Mouse (Mus musculus): ENCODE measurements at regions not wholly inside any gene's neighbourhood (a gene's known extent, or its start where the extent isn't known, plus 50 kb on each side); places are given as distances from the start of the nearest gene placed in this dataset.

GRCm38 (mm10) chr6:15592780-15593179 is 127.7 kb upstream of the Mdfic start:
- H3K4me2 ChIP-seq (ENCODE audit: low read depth, low read length), result no peak overlapping the region
- no peaks in the 10 kb centered on the region for H3K9me3 ChIP-seq (replicated peaks; ENCODE audit: control insufficient read depth, low read length)
- no peak overlapping the region for H3K27ac ChIP-seq (ENCODE audit: low read depth)
- TF ChIP-seq EP300 (IDR thresholded peaks at IDR 0.05; ENCODE audit: low read depth) (no peak), CTCF (IDR thresholded peaks at IDR 0.05; ENCODE audit: low read depth) (peak; percentile 17; the same call in 1 of the 2 replicates)
- no peak overlapping the region for H3K9ac ChIP-seq (replicated peaks; ENCODE audit: low read depth, low read length)
- no peaks in the 10 kb centered on the region for H3K4me1 ChIP-seq (ENCODE audit: control insufficient read depth, insufficient read depth)
- H3K27me3 ChIP-seq (ENCODE audit: control insufficient read depth, insufficient read depth, low read length), result no peaks in the 10 kb centered on the region
- H3K36me3 ChIP-seq (replicated peaks; ENCODE audit: control insufficient read depth, insufficient read depth, low read length), result no peaks in the 10 kb centered on the region
- no peak for DNase-seq (ENCODE audit: low spot score)
- H3K4me3 ChIP-seq (ENCODE audit: low read depth, low read length), result no peak overlapping the region
- no peak for ATAC-seq (ENCODE audit: insufficient read depth, low read depth)
- 62% methylated on average over 1 of the region's 1 CpGs for WGBS

GRCm38 (mm10) chr6:15597226-15597983 is 123.1 kb upstream of the Mdfic start:
- ATAC-seq (ENCODE audit: insufficient read depth, low read depth) (no peak), DNase-seq (ENCODE audit: low spot score) (no peak)
- Histone ChIP-seq H3K27me3 (ENCODE audit: control insufficient read depth, insufficient read depth, low read length) (no peaks in the 10 kb centered on the region), H3K4me3 (ENCODE audit: low read depth, low read length) (no peak overlapping the region), H3K27ac (ENCODE audit: low read depth) (no peak overlapping the region), H3K4me1 (ENCODE audit: control insufficient read depth, insufficient read depth) (no peaks in the 10 kb centered on the region), H3K9me3 (replicated peaks; ENCODE audit: control insufficient read depth, low read length) (no peaks in the 10 kb centered on the region), H3K36me3 (replicated peaks; ENCODE audit: control insufficient read depth, insufficient read depth, low read length) (no peaks in the 10 kb centered on the region), H3K9ac (replicated peaks; ENCODE audit: low read depth, low read length) (no peak overlapping the region), H3K4me2 (ENCODE audit: low read depth, low read length) (no peak overlapping the region)
- TF ChIP-seq CTCF (IDR thresholded peaks at IDR 0.05; ENCODE audit: low read depth), result no peak
- no peak for TF ChIP-seq EP300 (IDR thresholded peaks at IDR 0.05; ENCODE audit: low read depth)
- 44% methylated on average over 4 of the region's 4 CpGs for WGBS

GRCm38 (mm10) chr6:15610208-15610607 is 110.3 kb upstream of the Mdfic start:
- H3K27ac ChIP-seq (ENCODE audit: low read depth), result no peak overlapping the region
- TF ChIP-seq CTCF (IDR thresholded peaks at IDR 0.05; ENCODE audit: low read depth), result no peak
- TF ChIP-seq EP300 (IDR thresholded peaks at IDR 0.05; ENCODE audit: low read depth), result no peak
- no peaks in the 10 kb centered on the region for H3K36me3 ChIP-seq (replicated peaks; ENCODE audit: control insufficient read depth, insufficient read depth, low read length)
- H3K9ac ChIP-seq (replicated peaks; ENCODE audit: low read depth, low read length), result no peak overlapping the region
- H3K4me2 ChIP-seq (ENCODE audit: low read depth, low read length), result no peak overlapping the region
- no peak for ATAC-seq (ENCODE audit: insufficient read depth, low read depth)
- H3K4me3 ChIP-seq (ENCODE audit: low read depth, low read length), result no peak overlapping the region
- no peak for DNase-seq (ENCODE audit: low spot score)
- no peaks in the 10 kb centered on the region for H3K4me1 ChIP-seq (ENCODE audit: control insufficient read depth, insufficient read depth)
- no peaks in the 10 kb centered on the region for H3K9me3 ChIP-seq (replicated peaks; ENCODE audit: control insufficient read depth, low read length)
- H3K27me3 ChIP-seq (ENCODE audit: control insufficient read depth, insufficient read depth, low read length), result no peaks in the 10 kb centered on the region

GRCm38 (mm10) chr6:15625910-15626564 is 94.4 kb upstream of the Mdfic start:
- Histone ChIP-seq H3K36me3 (replicated peaks; ENCODE audit: control insufficient read depth, insufficient read depth, low read length) (no peaks in the 10 kb centered on the region), H3K9me3 (replicated peaks; ENCODE audit: control insufficient read depth, low read length) (no peaks in the 10 kb centered on the region), H3K4me2 (ENCODE audit: low read depth, low read length) (no peak overlapping the region), H3K4me1 (ENCODE audit: control insufficient read depth, insufficient read depth) (no peaks in the 10 kb centered on the region), H3K9ac (replicated peaks; ENCODE audit: low read depth, low read length) (no peak overlapping the region), H3K4me3 (ENCODE audit: low read depth, low read length) (no peak overlapping the region), H3K27ac (ENCODE audit: low read depth) (no peak overlapping the region), H3K27me3 (ENCODE audit: control insufficient read depth, insufficient read depth, low read length) (no peaks in the 10 kb centered on the region)
- DNase-seq (ENCODE audit: low spot score), result no peak
- no peak for ATAC-seq (ENCODE audit: insufficient read depth, low read depth)
- 75% methylated on average over 3 of the region's 3 CpGs for WGBS
- TF ChIP-seq CTCF (IDR thresholded peaks at IDR 0.05; ENCODE audit: low read depth), result no peak
- TF ChIP-seq EP300 (IDR thresholded peaks at IDR 0.05; ENCODE audit: low read depth), result no peak

GRCm38 (mm10) chr6:15638548-15638947 is 81.9 kb upstream of the Mdfic start:
- DNase-seq (ENCODE audit: low spot score), result no peak
- H3K4me3 ChIP-seq (ENCODE audit: low read depth, low read length), result no peak overlapping the region
- ATAC-seq (ENCODE audit: insufficient read depth, low read depth), result no peak

More at GRCm38 (mm10) chr6:15638548-15638947, 81.9 kb upstream of the Mdfic start:
- Histone ChIP-seq H3K36me3 (replicated peaks; ENCODE audit: control insufficient read depth, insufficient read depth, low read length) (no peaks in the 10 kb centered on the region), H3K27ac (ENCODE audit: low read depth) (no peak overlapping the region), H3K9ac (replicated peaks; ENCODE audit: low read depth, low read length) (no peak overlapping the region), H3K27me3 (ENCODE audit: control insufficient read depth, insufficient read depth, low read length) (no peaks in the 10 kb centered on the region), H3K4me1 (ENCODE audit: control insufficient read depth, insufficient read depth) (no peaks in the 10 kb centered on the region), H3K9me3 (replicated peaks; ENCODE audit: control insufficient read depth, low read length) (no peaks in the 10 kb centered on the region), H3K4me2 (ENCODE audit: low read depth, low read length) (no peak overlapping the region)
- 68% methylated on average over 14 of the region's 14 CpGs for WGBS
- no peak for TF ChIP-seq CTCF (IDR thresholded peaks at IDR 0.05; ENCODE audit: low read depth)
- TF ChIP-seq EP300 (IDR thresholded peaks at IDR 0.05; ENCODE audit: low read depth), result no peak

Data from heart, postnatal 0 days (tissue).